Mouse (Mus musculus) kidney, postnatal 0 days (tissue): ENCODE measurements at regions not wholly inside any gene's neighbourhood (a gene's known extent, or its start where the extent isn't known, plus 50 kb on each side); places are given as distances from the start of the nearest gene placed in this dataset.
"Not testable (repeated sequence)": the region's sequence is repeated elsewhere in the genome, so short reads cannot be mapped to it uniquely, and the experiment has no call there.

ENCODE experiments used
- ATAC-seq: fragments of 200-750 bp; cut with Nextera tagmentation; replicated peaks from 2 replicates; pipeline ENCODE4 v1.8.0; 2017; ENCODE audit warnings: low read depth, moderate number of reproducible peaks, moderate TSS enrichment, moderate library complexity; ENCODE audit not compliant: low FRiP score
- DNase-seq: peaks from one replicate; pipeline ENCODE4 v3.0.0-alpha.2; 2016; ENCODE audit warnings: low spot score
- H3K27ac ChIP-seq: fragments of 300-500 bp; sonication (generic); 2 replicates; pipeline ENCODE4 v1.5.1; 2014; ENCODE audit warnings: mild to moderate bottlenecking
- H3K27me3 ChIP-seq: fragments of 300-500 bp; sonication (generic); 2 replicates; pipeline ENCODE4 v1.6.1; 2014; ENCODE audit warnings: low read length, mixed read lengths; ENCODE audit not compliant: insufficient read depth
- H3K36me3 ChIP-seq: fragments of 300-500 bp; sonication (generic); 2 replicates; pipeline ENCODE4 v1.6.1; 2014; ENCODE audit warnings: low read length, mixed read lengths; ENCODE audit not compliant: insufficient read depth
- H3K4me1 ChIP-seq: fragments of 300-500 bp; sonication (generic); replicated peaks from 2 replicates; pipeline ENCODE4 v1.6.1; 2014; ENCODE audit warnings: antibody characterized with exemption, low read length, mixed read lengths; ENCODE audit not compliant: insufficient read depth
- H3K4me2 ChIP-seq: fragments of 300-500 bp; sonication (generic); 2 replicates; pipeline ENCODE4 v1.6.1; 2014; ENCODE audit warnings: mild to moderate bottlenecking, low read length, moderate library complexity, mixed read lengths
- H3K4me3 ChIP-seq: fragments of 300-500 bp; sonication (generic); replicated peaks from 2 replicates; pipeline ENCODE4 v1.5.1; 2014; ENCODE audit warnings: low read depth, low read length
- H3K9ac ChIP-seq: fragments of 300-500 bp; sonication (generic); 2 replicates; pipeline ENCODE4 v1.6.1; 2014; ENCODE audit warnings: low read depth, low read length
- H3K9me3 ChIP-seq: fragments of 300-500 bp; sonication (generic); replicated peaks from 2 replicates; pipeline ENCODE4 v1.6.1; 2016; ENCODE audit warnings: low read length, inconsistent platforms, mixed read lengths
- CTCF ChIP-seq: IDR thresholded peaks from 2 replicates; pipeline ENCODE4 v1.5.1; 2016; ENCODE audit warnings: antibody characterized with exemption, low read depth, mild to moderate bottlenecking, moderate library complexity
- WGBS: fragments of 180-500 bp; shearing (Covaris S2); extraction: QIAGEN DNeasy Blood & Tissue Kit; methylation state at CpG from one replicate; pipeline ENCODE4 v1.1.7; 2014; 5-methylcytosine and 5-hydroxymethylcytosine counted together

DNA sequence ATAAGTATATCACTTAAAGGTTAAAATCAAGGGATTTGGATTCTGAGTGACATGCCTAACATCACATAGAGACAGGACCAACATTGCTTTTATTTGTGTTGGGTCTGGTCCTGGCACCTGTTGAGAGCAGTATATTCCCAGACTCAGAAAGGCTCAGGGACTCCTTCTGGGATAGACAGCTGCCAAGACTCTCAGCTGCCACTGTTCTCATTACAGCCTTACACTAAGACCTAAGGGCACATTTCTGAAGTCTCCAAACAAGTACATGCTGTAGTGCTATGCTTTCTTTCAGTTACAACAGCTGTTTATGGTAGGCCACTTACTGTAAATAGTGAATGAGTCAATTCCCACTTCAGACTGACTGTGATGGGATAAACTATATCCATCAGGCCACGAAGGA lies 77.7 kb upstream of the Fam13a start:
- Histone ChIP-seq H3K9ac (no peak overlapping the region), H3K4me2 (no peak overlapping the region), H3K4me3 (no peak overlapping the region), H3K27me3 (no peaks in the 10 kb centered on the region), H3K36me3 (no peaks in the 10 kb centered on the region), H3K9me3 (no peaks in the 10 kb centered on the region), H3K4me1 (no peaks in the 10 kb centered on the region), H3K27ac (no peak overlapping the region)
- WGBS = 67% methylated on average over 1 of the region's 1 CpGs
- TF ChIP-seq CTCF = no peak
- ATAC-seq (no peak), DNase-seq (no peak)

DNA sequence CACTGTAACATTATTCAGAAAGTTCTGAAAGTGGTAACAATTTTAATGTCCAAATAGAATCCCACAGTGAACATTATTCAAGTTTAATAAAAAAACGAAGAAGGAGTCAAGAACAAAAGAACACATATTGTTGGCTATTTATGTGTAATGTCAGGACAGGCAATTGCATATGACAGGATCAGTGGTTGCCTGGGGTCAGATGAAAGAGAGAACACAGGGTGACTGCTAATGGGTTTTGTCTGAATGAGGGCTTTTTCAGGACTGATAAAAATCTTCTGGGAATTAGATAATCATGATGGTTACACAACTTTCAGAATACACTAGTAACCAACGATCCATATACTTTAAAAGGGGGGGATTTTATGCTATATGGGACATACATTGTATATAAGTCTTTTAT lies 79.6 kb upstream of the Fam13a start:
- H3K4me2 ChIP-seq = no peak overlapping the region
- WGBS = 64% methylated on average over 2 of the region's 2 CpGs
- no peak overlapping the region for H3K4me3 ChIP-seq
- DNase-seq = no peak
- no peaks in the 10 kb centered on the region for H3K4me1 ChIP-seq
- no peak overlapping the region for H3K9ac ChIP-seq
- no peaks in the 10 kb centered on the region for H3K36me3 ChIP-seq
- TF ChIP-seq CTCF = no peak
- no peak overlapping the region for H3K27ac ChIP-seq
- no peak for ATAC-seq
- H3K27me3 ChIP-seq = no peaks in the 10 kb centered on the region
- no peaks in the 10 kb centered on the region for H3K9me3 ChIP-seq

DNA sequence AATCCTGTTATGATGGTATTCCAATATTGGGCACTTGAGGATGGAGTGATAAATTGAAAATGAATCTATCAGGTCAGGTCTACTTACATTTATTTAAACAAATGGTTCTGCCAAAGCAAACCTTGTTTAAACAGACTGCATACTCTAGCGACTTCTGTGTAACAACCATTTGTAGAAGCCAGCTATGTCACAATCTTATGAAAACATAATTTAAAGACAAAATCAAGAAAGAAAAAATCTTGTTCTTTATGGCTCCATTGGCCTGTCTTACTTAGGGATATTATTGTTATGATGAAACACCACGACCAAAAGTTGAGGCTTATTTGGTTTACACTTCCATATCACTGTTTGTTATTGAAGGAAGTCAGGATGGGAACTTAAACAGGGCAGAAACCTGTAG lies 80.1 kb upstream of the Fam13a start:
- H3K27ac ChIP-seq = no peak overlapping the region
- H3K4me2 ChIP-seq = no peak overlapping the region
- no peak overlapping the region for H3K9ac ChIP-seq
- WGBS = 65% methylated on average over 2 of the region's 2 CpGs
- no peaks in the 10 kb centered on the region for H3K9me3 ChIP-seq
- ATAC-seq = no peak
- H3K4me1 ChIP-seq = no peaks in the 10 kb centered on the region
- no peaks in the 10 kb centered on the region for H3K36me3 ChIP-seq
- no peak for DNase-seq
- no peak overlapping the region for H3K4me3 ChIP-seq
- no peak for TF ChIP-seq CTCF
- no peaks in the 10 kb centered on the region for H3K27me3 ChIP-seq

DNA sequence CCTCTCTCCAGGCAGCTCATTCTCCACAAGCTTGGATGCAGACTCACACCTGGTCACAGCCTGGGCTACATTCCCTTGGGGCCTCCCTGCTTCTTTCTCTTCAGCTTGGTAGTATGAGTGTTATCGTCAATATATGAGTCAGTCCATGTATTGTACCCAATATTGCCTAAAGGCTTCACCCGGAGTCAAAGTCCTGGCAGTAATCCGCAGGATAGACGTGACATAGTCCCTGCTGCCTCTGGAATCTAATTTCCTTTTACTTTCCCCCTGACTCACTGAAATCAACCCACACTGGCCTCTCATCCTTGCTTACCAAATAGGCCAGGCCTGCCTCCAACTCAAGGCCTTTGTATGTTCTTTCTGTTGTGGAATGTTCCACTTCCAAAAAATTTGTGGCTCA lies 83.8 kb upstream of the Fam13a start:
- ATAC-seq (no peak), DNase-seq (no peak)
- WGBS = 86% methylated on average over 4 of the region's 4 CpGs
- no peaks in the 10 kb centered on the region for H3K27me3 ChIP-seq
- no peaks in the 10 kb centered on the region for H3K4me1 ChIP-seq
- no peak overlapping the region for H3K27ac ChIP-seq
- H3K36me3 ChIP-seq = no peaks in the 10 kb centered on the region
- no peaks in the 10 kb centered on the region for H3K9me3 ChIP-seq
- no peak for TF ChIP-seq CTCF
- H3K9ac ChIP-seq = no peak overlapping the region
- no peak overlapping the region for H3K4me3 ChIP-seq
- no peak overlapping the region for H3K4me2 ChIP-seq

DNA sequence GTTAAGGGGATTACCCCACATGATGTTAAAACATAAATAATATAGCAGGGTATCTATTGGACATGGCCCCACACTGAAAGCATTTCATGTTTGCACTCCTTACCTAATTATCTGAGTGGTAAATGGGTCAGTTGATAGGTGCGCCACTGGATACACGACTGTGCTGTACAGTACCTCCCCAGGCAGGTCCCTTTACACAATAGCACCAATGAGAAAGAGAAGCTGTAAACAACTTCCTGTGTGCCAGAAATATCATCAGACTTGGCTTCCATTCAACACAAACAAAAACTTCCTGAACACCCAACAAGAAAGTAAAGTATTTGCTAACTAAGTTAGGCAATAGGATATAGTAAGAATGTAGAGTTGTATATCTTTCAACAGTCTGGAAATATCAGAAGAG lies 76.3 kb upstream of the Tigd2 start:
- ATAC-seq (no peak), DNase-seq (peak; percentile 37)
- Histone ChIP-seq H3K4me2 (no peak overlapping the region), H3K4me1 (no peaks in the 10 kb centered on the region), H3K36me3 (no peaks in the 10 kb centered on the region), H3K27ac (no peak overlapping the region), H3K27me3 (no peaks in the 10 kb centered on the region), H3K9me3 (no peaks in the 10 kb centered on the region), H3K9ac (no peak overlapping the region), H3K4me3 (no peak overlapping the region)
- 65% methylated on average over 2 of the region's 2 CpGs for WGBS
- TF ChIP-seq CTCF = no peak

DNA sequence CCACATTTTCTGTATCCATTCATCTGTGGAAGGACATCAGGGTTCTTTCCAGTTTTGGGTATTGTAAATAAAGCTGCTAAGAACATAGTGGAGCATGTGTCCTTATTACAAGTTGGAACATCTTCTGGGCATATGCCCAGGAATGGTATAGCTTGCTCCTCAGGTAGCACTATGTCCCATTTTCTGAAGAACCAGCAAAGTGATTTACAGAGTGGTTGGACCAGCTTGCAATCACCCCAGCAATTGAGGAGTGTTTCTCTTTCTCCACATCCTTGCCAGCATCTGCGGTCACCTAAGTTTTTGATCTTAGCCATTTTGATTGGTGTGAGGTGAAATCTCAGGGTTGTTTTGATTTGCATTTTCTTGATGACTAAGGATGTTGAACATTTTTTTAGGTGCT lies 74.9 kb upstream of the Tigd2 start:
- WGBS = 96% methylated on average over 1 of the region's 1 CpGs
- H3K4me3 ChIP-seq, H3K9ac ChIP-seq, H3K4me1 ChIP-seq, H3K27me3 ChIP-seq, H3K4me2 ChIP-seq, DNase-seq, H3K9me3 ChIP-seq, H3K36me3 ChIP-seq, ATAC-seq, H3K27ac ChIP-seq: not testable (repeated sequence)

DNA sequence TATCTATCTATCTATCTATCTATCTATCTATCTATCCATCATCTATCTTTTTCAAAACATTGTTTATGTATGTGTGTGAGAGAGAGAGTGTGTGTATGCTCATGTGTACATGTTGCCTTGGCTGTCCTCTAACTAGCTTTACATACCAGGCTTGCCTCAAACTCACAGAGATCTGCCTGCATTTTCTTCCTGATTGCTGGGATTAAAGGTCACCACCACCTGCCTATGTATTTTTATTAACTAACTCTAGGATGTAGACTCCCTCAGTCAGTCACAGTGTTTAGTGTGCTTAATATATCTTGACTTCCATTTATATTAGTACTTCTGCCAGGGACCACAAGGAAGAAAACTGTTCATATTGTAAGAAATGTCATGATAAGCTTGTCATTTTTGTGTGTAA lies 69.0 kb upstream of the Tigd2 start:
- no peak overlapping the region for H3K4me3 ChIP-seq
- no peak for ATAC-seq
- TF ChIP-seq CTCF = no peak

More for the DNA sequence above, 69.0 kb upstream of the Tigd2 start:
- H3K27me3 ChIP-seq = no peaks in the 10 kb centered on the region
- H3K4me1 ChIP-seq = no peaks in the 10 kb centered on the region
- no peaks in the 10 kb centered on the region for H3K36me3 ChIP-seq
- no peak overlapping the region for H3K27ac ChIP-seq
- H3K4me2 ChIP-seq = no peak overlapping the region
- no peak overlapping the region for H3K9ac ChIP-seq
- H3K9me3 ChIP-seq = no peaks in the 10 kb centered on the region
- DNase-seq = no peak
